Mouse (Mus musculus) frontal cortex, postnatal 14 days (tissue): ENCODE measurements around the gene Il16.
"Not testable (repeated sequence)": the region's sequence is repeated elsewhere in the genome, so short reads cannot be mapped to it uniquely, and the experiment has no call there.

Source experiments
- DNase-seq, 2 experiments: peaks; one replicate each; pipeline ENCODE4 v3.0.0; 2022; ENCODE audit warnings: low spot score in 2 of 2

Il16 gene

GRCm38 (mm10) chr7:83735108-83735781 is 10.3 kb downstream of the Il16 start:
- peak in 1 of 2 experiments; percentile 1 for DNase-seq

- no peak for DNase-seq
These were observed 10.8 kb downstream of the Il16 start for GRCm38 (mm10) chr7:83734671-83735082.

DNA sequence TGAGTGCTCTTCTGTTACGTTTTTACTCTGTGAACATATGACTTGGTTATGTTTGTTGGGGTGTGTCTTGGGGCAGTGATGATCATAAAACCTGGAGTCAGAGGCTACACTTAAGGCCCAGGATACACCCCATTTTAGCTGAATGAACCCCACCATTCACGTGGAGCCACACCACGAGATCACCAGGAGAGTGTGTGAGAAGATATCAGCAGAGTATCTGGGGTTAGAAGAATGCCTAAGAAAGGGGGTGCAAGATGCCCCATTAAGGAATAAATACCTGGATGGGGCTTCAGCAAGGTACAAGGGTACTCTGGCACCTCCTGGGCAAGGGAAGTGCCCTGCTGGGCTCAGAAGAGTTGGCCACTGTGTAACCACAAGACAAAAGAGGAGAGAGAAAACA is 11.3 kb downstream of the Il16 start:
- DNase-seq = no peak

DNA sequence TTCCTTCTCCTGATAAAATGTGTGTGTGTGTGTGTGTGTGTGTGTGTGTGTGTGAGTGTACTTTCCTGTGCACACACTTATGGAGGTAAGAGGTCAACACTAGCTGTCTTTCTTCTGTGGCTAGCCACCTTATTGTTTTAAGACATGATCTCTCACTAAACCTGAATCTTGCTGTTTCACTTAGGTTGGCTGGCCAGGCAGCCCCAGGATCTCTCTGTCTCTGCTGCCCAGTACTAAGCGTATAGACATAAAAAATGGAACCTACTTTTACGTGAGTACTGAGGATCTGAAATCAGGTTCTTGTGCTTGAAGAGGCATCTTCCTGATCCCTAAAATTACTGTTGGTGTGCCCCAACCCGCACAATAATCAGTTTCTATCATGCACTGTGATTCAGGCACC is 12.7 kb downstream of the Il16 start:
- DNase-seq = no peak

DNA sequence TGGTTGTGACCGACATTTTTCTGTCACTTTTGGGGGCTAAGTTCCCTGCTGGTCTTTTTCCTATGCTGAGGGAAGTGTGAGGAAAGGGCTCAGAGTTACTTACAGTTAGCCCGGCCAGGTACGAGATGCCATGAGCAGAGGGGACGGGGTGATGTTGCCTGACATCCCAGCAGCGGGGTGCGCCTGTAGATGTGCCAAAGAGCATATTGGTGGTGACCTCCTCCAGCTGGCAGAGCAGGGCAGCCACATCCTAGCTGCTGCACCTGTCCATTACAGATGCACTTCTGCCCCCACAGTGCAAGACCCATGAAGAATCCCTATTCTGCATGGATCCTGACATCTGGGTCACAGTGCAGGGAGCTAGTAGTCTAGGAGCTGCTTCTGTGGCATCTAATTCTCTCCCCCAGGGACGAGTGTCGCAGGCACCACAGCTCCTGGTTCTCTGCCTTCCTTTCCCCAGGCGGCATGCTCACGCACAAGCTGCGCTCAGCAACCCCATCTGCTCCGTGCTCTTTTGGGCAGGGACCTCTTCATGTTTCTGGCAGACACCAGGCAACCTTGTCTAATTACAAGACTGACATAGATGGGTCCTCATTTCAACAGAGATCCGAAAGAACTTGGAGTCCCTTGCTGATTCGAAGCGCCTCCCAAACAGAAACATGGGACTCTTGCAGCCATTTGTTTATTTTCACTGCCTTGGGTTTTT is 13.4 kb downstream of the Il16 start:
- DNase-seq = no peak

DNA sequence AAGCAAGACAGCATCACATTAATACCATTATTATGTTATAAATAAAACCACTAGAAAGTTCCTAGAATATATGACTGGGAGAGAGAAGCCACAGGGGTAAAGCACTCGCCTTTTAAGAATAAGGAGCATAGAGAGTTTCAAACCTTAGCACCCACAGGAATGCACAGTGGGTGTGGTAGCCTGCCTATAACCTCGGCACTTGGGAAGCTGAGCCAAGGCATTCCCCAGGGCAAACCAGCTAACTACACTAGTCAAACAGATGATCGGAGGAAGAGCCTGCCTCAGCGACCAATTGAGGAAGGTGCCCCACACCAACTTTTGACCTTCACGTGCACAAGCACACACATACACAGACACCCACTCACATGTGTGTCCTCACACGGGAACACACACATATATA is 14.2 kb downstream of the Il16 start:
- no peak for DNase-seq

GRCm38 (mm10) chr7:83726936-83727632 is 18.4 kb downstream of the Il16 start:
- DNase-seq = no peak

DNA sequence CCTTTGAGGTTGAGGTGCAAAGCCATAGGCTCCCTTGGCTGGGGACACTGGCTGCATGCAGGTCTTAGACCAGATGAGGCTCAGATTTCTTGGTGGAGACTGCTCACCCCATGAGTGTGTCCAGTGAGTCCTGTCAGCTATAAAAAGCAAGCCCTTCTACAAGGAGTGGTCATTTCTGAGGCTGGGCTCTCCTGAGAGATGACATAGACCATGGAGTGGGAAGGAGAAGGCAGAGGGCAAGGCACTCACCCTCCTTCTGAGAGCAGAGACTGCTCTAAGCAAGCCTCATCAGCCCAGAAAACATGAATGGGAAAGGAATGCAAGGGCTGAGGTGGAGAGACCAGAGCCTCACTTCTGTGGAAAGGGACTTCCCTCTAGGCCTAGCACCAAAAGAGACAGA is 19.7 kb downstream of the Il16 start:
- no peak for DNase-seq

GRCm38 (mm10) chr7:83724541-83724940 is 21.0 kb downstream of the Il16 start:
- no peak for DNase-seq

DNA sequence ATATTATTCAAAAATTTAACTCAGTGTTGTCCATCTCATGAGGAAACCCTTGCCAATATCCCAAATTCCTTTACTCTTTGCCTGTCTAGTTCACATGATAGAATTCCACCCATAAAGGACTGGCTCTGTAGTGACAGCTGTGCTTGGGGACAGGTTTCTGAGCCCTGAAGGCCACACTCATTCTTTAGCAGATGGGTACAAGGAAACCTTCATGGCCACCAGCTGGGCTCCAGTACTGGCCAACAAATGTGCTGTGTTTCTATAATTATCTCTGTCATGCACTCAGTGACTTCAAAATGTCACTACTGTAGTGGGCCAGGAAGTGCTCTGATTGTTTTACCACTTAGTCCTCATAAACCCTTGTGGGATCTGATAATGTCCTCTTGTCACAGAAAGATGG is 21.6 kb downstream of the Il16 start:
- no peak for DNase-seq

DNA sequence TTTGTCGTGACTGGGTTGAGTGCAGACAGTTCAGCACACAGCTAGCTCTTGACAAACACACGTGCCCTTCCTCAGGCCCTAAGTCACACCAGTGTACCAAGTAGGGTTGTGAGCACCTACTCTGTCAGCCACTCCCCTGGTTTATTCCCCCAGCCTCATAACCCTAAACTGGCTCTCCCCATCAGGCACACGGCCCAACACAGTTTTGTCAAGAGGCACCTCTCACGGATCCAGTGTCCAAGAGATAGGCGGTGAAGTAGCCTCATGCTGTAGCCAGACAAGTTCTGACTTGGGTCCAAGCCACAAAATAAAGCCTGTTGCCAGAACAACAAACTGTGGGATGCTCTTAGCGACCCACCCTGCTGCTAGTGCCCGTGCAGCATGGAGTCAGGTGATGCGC is 22.3 kb downstream of the Il16 start:
- no peak for DNase-seq

DNA sequence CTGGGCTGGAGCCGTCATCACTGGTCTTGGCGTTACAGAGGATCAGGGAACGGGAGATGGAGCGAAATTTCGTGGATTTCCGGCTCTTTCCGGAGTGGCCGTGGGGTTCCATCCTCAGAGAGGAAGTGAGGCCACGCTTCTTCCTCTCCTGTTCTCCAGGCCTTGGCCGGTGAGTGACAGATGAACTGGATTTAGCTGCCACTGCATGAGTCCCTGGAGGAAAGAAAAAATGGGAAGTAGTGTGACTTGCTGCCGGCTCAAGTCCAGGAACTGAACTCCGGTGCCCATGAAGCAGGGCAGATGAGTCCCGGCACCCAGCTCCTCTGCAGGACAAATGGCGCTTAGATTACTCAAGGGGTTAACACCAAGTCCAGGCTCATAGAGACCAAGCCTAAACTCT is 23.0 kb downstream of the Il16 start:
- no peak for DNase-seq

GRCm38 (mm10) chr7:83720231-83720630 is 25.3 kb downstream of the Il16 start:
- DNase-seq = no peak

DNA sequence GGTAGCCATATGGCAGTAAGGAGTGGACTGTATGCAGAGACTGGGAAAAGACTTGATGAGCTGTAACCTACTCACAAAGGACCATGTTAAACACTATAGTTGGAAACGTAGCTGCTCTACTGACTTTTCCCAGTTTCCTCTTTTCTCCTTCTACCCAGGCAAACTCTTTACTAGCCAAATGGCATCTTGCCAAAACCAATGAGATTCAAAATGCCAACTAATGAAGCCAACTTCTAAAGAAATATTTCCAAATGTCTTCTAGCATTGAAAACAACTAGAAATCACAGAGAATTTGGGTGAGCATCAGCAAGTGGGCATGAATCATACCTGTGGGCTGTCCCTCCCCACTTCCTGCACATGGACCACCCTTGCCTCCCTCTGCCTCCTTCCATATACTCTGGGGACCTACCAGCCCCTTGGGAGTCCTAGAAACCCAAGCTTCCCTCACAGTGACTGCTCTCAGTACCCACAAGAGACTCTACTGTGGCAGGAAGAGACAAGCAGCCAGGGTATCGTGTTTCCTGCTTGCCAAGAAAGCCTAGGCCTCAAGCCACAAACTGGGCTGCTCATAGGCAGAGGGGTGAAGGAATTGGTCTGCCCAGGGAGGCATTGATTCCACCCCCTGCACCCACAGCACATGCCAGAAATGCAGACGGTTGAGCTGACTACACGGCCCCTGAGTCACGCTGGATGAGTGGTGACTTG is 28.4 kb downstream of the Il16 start:
- no peak for DNase-seq

DNA sequence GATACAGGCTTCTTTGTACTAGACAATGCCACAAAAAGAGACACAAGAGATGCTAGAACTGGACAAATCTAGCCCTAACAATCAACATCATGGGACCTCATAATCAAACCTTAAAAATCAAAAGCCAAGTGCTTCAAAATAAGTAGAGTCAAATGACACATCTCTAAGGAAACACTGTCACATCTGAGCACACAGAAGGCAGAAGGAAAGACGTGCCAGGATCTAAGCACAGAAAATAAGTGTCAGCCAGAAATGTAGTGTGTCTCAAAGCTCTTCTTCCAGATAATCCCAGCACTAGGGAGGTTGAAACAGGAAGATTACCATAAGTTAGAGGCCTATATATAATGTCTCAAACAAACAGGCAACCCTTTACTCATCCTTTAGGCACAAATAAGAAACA is 31.9 kb downstream of the Il16 start:
- no peak for DNase-seq

DNA sequence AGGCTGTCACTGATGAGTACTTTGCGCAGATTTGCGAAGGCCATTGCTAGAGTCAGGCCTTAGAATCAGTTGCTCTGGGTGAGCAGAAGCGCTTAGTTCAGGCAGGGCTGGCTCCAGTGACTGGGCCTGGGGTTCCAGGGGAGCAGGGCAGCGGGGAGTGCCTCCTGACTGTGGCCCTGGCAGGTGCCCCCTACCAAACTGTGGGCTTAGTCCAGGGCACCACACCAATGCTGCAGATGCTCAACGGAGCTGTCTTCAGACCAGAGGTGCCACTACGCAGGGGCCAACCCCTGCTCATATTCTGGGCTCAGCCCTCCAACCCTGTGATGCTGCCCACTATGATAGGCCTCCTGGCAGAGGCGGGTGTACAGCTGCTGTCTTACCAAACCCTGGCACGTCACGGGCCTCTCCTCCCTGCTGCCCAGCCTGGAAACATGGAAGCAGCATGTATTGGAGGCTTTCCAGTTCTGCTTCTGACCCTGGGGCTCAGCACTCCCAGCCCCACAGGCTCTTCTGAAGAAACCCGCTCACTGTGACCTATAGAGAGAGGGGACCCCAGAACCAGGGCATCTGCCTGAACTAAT is 33.8 kb downstream of the Il16 start:
- not testable (repeated sequence) for DNase-seq

- no peak for DNase-seq
These were observed 42.3 kb downstream of the Il16 start for GRCm38 (mm10) chr7:83703046-83703775.

DNA sequence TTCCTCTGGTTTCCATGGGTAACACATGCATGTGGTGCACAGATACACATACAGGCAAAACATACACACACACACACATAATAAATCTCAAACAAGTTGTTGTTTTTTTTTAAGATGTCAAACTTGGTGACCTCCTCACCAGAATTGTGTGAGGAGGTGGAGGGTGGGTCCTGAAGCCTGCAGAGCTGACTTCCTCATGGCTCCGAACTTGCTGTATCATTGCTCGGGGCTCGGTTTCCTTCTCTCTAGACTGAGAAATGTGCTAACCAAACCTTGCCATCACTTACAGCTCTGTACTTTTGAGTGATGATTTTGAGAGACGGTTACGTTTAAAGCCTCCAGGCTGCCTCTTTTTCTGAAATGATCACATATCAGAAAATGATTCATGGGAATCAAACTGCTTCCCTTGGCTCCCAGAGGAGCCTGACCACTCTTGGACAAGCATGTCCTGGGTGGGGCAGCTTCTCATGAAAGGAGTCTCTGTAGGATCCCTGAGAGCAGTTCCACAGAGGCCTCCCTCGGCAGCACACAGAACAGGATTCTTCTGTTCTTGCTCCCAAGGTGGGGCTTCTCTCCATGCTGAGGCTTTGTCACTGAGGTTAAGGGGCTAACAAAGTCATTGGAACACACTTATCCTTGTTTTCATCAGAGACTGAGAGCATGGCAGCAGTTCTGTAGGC is 46.3 kb downstream of the Il16 start:
- DNase-seq = no peak

- DNase-seq = no peak
These were observed 49.9 kb downstream of the Il16 start for GRCm38 (mm10) chr7:83695449-83696212.
